Mouse (Mus musculus): Measurements from ENCODE around the gene Faf2. TPM values are rescaled to one million over a fixed set of nuclear protein-coding genes. Genes with fewer than 3 reads are reported as not detected.
A peak's percentile ranks its signal among the peaks of the same experiment; 100 is the strongest.

Faf2 gene
- total and polyA plus RNA-seq, 3 experiments = 31.4 to 39.3 TPM; not detected in 1

DNA sequence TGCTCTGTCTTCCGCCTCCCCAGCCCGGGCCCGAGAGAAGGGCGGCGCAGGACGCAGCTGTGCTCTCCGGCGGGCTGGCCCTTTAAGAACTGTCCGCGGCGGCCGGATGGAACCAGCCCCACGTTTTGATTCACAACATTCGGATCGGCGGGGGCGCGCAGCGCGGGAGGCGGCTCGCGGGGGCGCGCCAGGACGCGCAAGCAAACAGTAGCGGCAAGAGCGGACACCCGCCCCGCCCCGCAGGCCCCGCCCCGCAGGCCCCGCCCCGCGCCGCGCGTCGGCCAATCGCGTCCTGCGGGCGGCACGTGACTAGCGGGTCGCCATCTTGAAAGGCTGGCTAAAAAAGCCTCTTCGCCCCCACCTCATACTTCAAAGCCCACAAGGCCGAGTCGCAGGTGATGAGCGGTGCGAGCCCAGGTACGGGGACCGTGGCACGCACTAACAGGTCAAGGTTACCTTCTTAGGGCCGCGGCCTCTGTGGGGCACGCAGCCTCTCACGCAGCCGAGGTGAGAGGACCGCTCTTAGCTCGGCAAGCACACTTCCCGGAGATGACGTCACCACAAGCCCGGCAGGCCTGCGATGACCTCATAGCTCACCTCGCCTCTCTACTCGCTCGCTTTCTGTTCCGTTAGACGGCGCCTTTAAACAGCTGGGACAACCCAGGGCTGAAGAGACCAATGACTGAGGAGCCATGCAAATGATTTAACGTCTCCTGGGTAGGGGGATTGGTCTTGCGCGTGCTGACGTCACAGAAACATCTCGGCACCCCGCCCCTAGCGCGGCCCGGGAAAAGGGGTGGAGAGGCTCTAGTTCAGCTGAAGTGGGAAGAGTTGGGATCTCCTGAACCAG is 66.2 kb downstream of the Faf2 start:
- Histone ChIP-seq H3K4me1 (ENCODE audit: control insufficient read depth in 1 of 2, insufficient read depth in 2 of 2, low read length in 2 of 2) (peaks cover 7 to 40% of the 10 kb centered on the region in 2 experiments), H3K27me3 (ENCODE audit: control insufficient read depth in 1 of 2, insufficient read depth in 2 of 2, low read length in 2 of 2) (no peaks in the 10 kb centered on the region), H3K4me3 (ENCODE audit: control insufficient read depth in 1 of 2, insufficient read depth in 1 of 2, low read depth in 2 of 2, low read length in 2 of 2) (peak overlapping the region; percentile 87), H3K27ac (ENCODE audit: control insufficient read depth, low read depth, low read length) (peak overlapping the region; percentile 76), H3K36me3 (ENCODE audit: control insufficient read depth in 1 of 2, insufficient read depth in 2 of 2, low read length in 2 of 2) (peaks cover 2 to 38% of the 10 kb centered on the region in 2 experiments; a peak in 3 of 4 replicates), H3K79me2 (ENCODE audit: control insufficient read depth, insufficient read depth, low read length, poor library complexity) (peaks cover 57% of the 10 kb centered on the region), H3K9ac (ENCODE audit: control insufficient read depth, low read depth, low read length, poor library complexity, severe bottlenecking) (peak overlapping the region; percentile 90), H3K9me3 (replicated peaks; ENCODE audit: insufficient read depth, low read length) (no peaks in the 10 kb centered on the region)
- TF ChIP-seq RCOR1 (IDR thresholded peaks at IDR 0.05; ENCODE audit: low read depth, low read length) (peak; percentile 50; the same call in 1 of the 2 replicates), HCFC1 (IDR thresholded peaks at IDR 0.05; ENCODE audit: low read depth, low read length) (no peak; the same call in none of the 2 replicates), MAX (IDR thresholded peaks at IDR 0.05; ENCODE audit: low read length) (0 out of 2 replicates have a peak, but pooled peaks have one; percentile 64), RAD21 (IDR thresholded peaks at IDR 0.05; ENCODE audit: low read depth, low read length) (no peak), CHD2 (IDR thresholded peaks at IDR 0.05; ENCODE audit: low read length) (no peak), UBTF (IDR thresholded peaks at IDR 0.05; ENCODE audit: borderline replicate concordance, insufficient read depth, low read depth, low read length) (no peak), EP300 (IDR thresholded peaks at IDR 0.05; ENCODE audit: low read depth in 1 of 2, low read length in 2 of 2) (0 out of 4 replicates have a peak, but pooled peaks of 1 of the 2 experiments have one; percentile 17), E2F4 (IDR thresholded peaks at IDR 0.05; ENCODE audit: borderline replicate concordance, low read depth, low read length) (0 out of 2 replicates have a peak, but pooled peaks have one; percentile 46), MEF2A (IDR thresholded peaks at IDR 0.05; ENCODE audit: extremely low read depth, insufficient replicate concordance, low read depth, low read length, poor library complexity, severe bottlenecking) (no peak), TCF12 (IDR thresholded peaks at IDR 0.05; ENCODE audit: low read depth, low read length) (no peak), NELFE (IDR thresholded peaks at IDR 0.05; ENCODE audit: low read depth, low read length) (0 out of 2 replicates have a peak, but pooled peaks have one; percentile 21), SIN3A (IDR thresholded peaks at IDR 0.05; ENCODE audit: low read length) (no peak; the same call in none of the 2 replicates), BHLHE40 (IDR thresholded peaks at IDR 0.05; ENCODE audit: borderline replicate concordance, low read depth, low read length) (peak; percentile 85), MYB (IDR thresholded peaks at IDR 0.05; ENCODE audit: low read depth, low read length) (no peak), KAT2A (conservative IDR thresholded peaks at IDR 0.05; ENCODE audit: low read depth, low read length) (no peak), MYC (IDR thresholded peaks at IDR 0.05; ENCODE audit: low read depth, low read length) (peak; percentile 71), GABPA (IDR thresholded peaks at IDR 0.05; ENCODE audit: low read depth, low read length) (peak; percentile 55; the same call in 1 of the 2 replicates), ZMIZ1 (IDR thresholded peaks at IDR 0.05; ENCODE audit: low read depth, low read length) (peak; percentile 65), USF2 (IDR thresholded peaks at IDR 0.05; ENCODE audit: borderline replicate concordance in 1 of 2, insufficient read depth in 1 of 2, low read depth in 1 of 2, low read length in 2 of 2) (peak; percentile 45 to 79), SMC3 (IDR thresholded peaks at IDR 0.05; ENCODE audit: low read depth, low read length) (no peak), POLR2AphosphoS2 (IDR thresholded peaks at IDR 0.05; ENCODE audit: low read length) (peak; percentile 58), GATA1 (IDR thresholded peaks at IDR 0.05; ENCODE audit: low read depth, low read length) (no peak), MAZ (IDR thresholded peaks at IDR 0.05; ENCODE audit: low read depth, low read length) (peak; percentile 56), NRF1 (IDR thresholded peaks at IDR 0.05; ENCODE audit: insufficient read depth, low read depth, low read length, poor library complexity, severe bottlenecking) (0 out of 2 replicates have a peak, but pooled peaks have one; percentile 37), USF1 (IDR thresholded peaks at IDR 0.05; ENCODE audit: low read depth, low read length) (peak; percentile 95), MAFK (IDR thresholded peaks at IDR 0.05; ENCODE audit: borderline replicate concordance, low read depth, low read length) (no peak), POLR2AphosphoS5 (IDR thresholded peaks at IDR 0.05; ENCODE audit: borderline replicate concordance, low read depth, low read length) (0 out of 2 replicates have a peak, but pooled peaks have one; percentile 28), ZC3H11A (IDR thresholded peaks at IDR 0.05; ENCODE audit: low read depth, low read length) (no peak), ZNF384 (IDR thresholded peaks at IDR 0.05; ENCODE audit: low read depth, low read length) (no peak), POLR2A (IDR thresholded peaks at IDR 0.05; ENCODE audit: control insufficient read depth in 1 of 2, insufficient read depth in 1 of 2, low read depth in 1 of 2, low read length in 2 of 2, poor library complexity in 1 of 2) (peak; percentile 65 to 77), ETS1 (IDR thresholded peaks at IDR 0.05; ENCODE audit: low read depth, low read length) (peak; percentile 94), ELF1 (IDR thresholded peaks at IDR 0.05; ENCODE audit: low read depth, low read length) (0 out of 2 replicates have a peak, but pooled peaks have one; percentile 26)
- DNase-seq (ENCODE audit: low read depth, low spot score) = peak; percentile 97
